Mouse (Mus musculus) midbrain, embryonic 14.5 days (tissue): ENCODE results near the gene Fam83g. TPM values are rescaled to one million over a fixed set of nuclear protein-coding genes. Genes with fewer than 3 reads are reported as not detected.
"Not testable (repeated sequence)": the region's sequence is repeated elsewhere in the genome, so short reads cannot be mapped to it uniquely, and the experiment has no call there.

ENCODE experiments used
- ATAC-seq: fragments of 200-750 bp; cut with Nextera tagmentation; 2 replicates; pipeline ENCODE4 v1.8.0; 2017; ENCODE audit warnings: moderate number of reproducible peaks, moderate library complexity; ENCODE audit not compliant: low FRiP score, low TSS enrichment
- DNase-seq: peaks from one replicate; pipeline ENCODE4 v3.0.0-alpha.2; 2015
- H3K27ac ChIP-seq: fragments of 300-500 bp; sonication (generic); replicated peaks from 2 replicates; pipeline ENCODE4 v1.5.1; 2014; ENCODE audit warnings: mild to moderate bottlenecking, low read depth, low read length, moderate library complexity
- H3K27me3 ChIP-seq: fragments of 300-500 bp; sonication (generic); 2 replicates; pipeline ENCODE4 v1.6.1; 2014; ENCODE audit warnings: low read length, control low read depth, mixed read lengths; ENCODE audit not compliant: control insufficient read depth, insufficient read depth
- H3K36me3 ChIP-seq: fragments of 300-500 bp; sonication (generic); 2 replicates; pipeline ENCODE4 v1.6.1; 2014; ENCODE audit warnings: low read length, control low read depth; ENCODE audit not compliant: control insufficient read depth, insufficient read depth
- H3K4me1 ChIP-seq: fragments of 300-500 bp; sonication (generic); 2 replicates; pipeline ENCODE4 v1.6.1; 2014; ENCODE audit warnings: mild to moderate bottlenecking, antibody characterized with exemption, low read length, control low read depth; ENCODE audit not compliant: control insufficient read depth, insufficient read depth
- H3K4me2 ChIP-seq: fragments of 300-500 bp; sonication (generic); 2 replicates; pipeline ENCODE4 v1.6.1; 2014; ENCODE audit warnings: mild to moderate bottlenecking, low read length, moderate library complexity
- H3K4me3 ChIP-seq: fragments of 300-500 bp; sonication (generic); replicated peaks from 2 replicates; pipeline ENCODE4 v1.5.1; 2014; ENCODE audit warnings: low read depth, low read length
- H3K9ac ChIP-seq: fragments of 300-500 bp; sonication (generic); replicated peaks from 2 replicates; pipeline ENCODE4 v1.6.1; 2014; ENCODE audit warnings: mild to moderate bottlenecking, low read length, moderate library complexity
- H3K9me3 ChIP-seq: fragments of 300-500 bp; sonication (generic); 2 replicates; pipeline ENCODE4 v1.6.1; 2016; ENCODE audit warnings: low read length, control low read depth, mixed read lengths; ENCODE audit not compliant: control insufficient read depth
- WGBS: fragments of 180-500 bp; shearing (Covaris S2); extraction: QIAGEN DNeasy Blood & Tissue Kit; methylation state at CpG from one replicate; pipeline ENCODE4 v1.1.7; 2014; 5-methylcytosine and 5-hydroxymethylcytosine counted together
- polyA plus RNA-seq: library from polyadenylated mRNA; unstranded; fragments of >200 nt; fragmentation: Nextera tagmentation; extraction: Ambion mirVana; gene quantifications from 2 replicates; pipeline ENCODE4 v1.2.1, GENCODE M21; 2014

Fam83g gene
- polyA plus RNA-seq: 0.11 and 0.16 TPM in 2 replicates

DNA sequence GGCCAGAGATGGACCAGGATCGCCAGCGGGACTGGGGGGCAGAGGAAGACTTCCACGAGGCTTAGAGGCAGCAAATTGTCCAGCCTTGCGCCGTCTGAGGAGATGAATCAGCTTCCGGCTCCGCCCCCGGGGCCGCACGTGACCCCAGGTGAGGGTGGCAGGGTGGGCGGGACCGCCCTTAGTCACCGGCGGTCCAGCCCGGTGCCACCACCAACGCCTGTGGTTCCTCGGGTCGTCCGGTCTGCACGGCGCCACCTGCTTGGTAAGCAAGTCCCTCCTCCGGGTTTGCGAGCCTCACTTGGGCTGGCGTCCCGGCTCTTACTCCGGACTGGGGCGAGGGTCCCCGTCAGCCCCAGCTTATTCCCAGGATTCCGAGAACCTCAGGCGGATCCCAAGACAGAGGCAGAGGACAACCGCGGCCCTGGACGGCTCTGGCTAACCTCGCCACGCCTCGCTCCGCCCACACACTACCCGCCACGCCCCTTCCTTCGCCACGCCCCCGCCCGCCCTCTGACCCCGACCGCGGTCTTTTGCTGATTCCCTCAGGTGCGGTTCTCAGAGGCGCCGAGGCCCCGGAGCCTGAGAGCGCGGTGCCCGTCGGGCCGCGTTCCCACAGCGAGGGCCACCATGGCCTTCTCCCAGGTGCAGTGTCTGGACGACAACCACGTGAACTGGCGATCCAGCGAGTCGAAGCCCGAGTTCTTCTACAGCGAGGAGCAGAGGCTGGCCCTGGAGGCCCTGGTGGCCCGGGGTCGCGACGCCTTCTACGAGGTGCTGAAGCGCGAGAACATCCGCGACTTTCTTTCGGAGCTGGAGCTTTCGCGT lies at the start of gene Fam83g:
Gene Fam83g (plus strand): TSS at position 185 of the 825 bp plus-strand sequence.
- Histone ChIP-seq H3K36me3 (no peaks in the 10 kb centered on the region), H3K4me1 (0 out of 2 replicates have a peak, but pooled peaks cover 7% of the 10 kb centered on the region), H3K4me3 (peak within 1 kb of the TSS; percentile 31), H3K9me3 (no peaks in the 10 kb centered on the region), H3K9ac (peak within 1 kb of the TSS; percentile 26; the same call in 1 of the 2 replicates), H3K4me2 (peak within 1 kb of the TSS; percentile 50), H3K27ac (no peak within 1 kb of the TSS), H3K27me3 (peaks cover 32% of the 10 kb centered on the region)
- ATAC-seq (no peak), DNase-seq (peak; percentile 18)
- 1% methylated on average over 76 of the region's 76 CpGs for WGBS

GRCm38 (mm10) chr11:61636309-61636708 lies 47.6 kb upstream of the Fam83g start:
- H3K4me3 ChIP-seq, H3K36me3 ChIP-seq, H3K4me1 ChIP-seq, H3K9me3 ChIP-seq, H3K27me3 ChIP-seq, ATAC-seq, DNase-seq, H3K9ac ChIP-seq, H3K27ac ChIP-seq, H3K4me2 ChIP-seq: not testable (repeated sequence)
- WGBS: 91% methylated on average over 3 of the region's 4 CpGs

GRCm38 (mm10) chr11:61637413-61637812 lies 46.5 kb upstream of the Fam83g start:
- 52% methylated on average over 1 of the region's 1 CpGs for WGBS

DNA sequence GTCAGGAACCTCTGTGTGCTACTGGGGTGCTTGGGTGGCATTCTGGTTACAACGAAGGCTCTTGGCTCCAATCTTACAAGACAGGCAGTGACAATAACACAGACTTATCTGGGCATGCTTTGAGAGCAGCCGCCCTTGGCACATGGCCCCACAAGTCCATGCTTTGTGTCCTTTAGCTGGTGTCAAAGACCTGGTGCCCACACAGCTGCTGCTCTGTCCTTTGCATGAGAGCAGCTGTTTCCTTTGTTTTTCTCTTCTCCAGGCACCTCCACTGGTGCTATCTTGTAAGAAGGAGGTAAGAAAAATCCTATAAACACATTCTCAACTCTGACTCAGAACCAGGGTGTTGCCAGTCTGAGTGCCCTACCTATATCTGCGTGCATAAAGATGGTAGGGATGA lies 46.0 kb upstream of the Fam83g start:
- ATAC-seq (no peak), DNase-seq (no peak)
- H3K9me3 ChIP-seq: no peaks in the 10 kb centered on the region
- H3K27ac ChIP-seq: no peak overlapping the region
- H3K27me3 ChIP-seq: no peaks in the 10 kb centered on the region
- no peaks in the 10 kb centered on the region for H3K36me3 ChIP-seq
- no peak overlapping the region for H3K9ac ChIP-seq
- 89% methylated on average over 3 of the region's 3 CpGs for WGBS
- H3K4me2 ChIP-seq: no peak overlapping the region
- H3K4me3 ChIP-seq: no peak overlapping the region
- H3K4me1 ChIP-seq: no peaks in the 10 kb centered on the region

More at GRCm38 (mm10) chr11:61637413-61637812, 46.5 kb upstream of the Fam83g start:
- DNase-seq (no peak), ATAC-seq (no peak)
- H3K27me3 ChIP-seq: no peaks in the 10 kb centered on the region
- no peaks in the 10 kb centered on the region for H3K36me3 ChIP-seq
- H3K4me1 ChIP-seq: no peaks in the 10 kb centered on the region
- H3K4me2 ChIP-seq: no peak overlapping the region
- no peak overlapping the region for H3K4me3 ChIP-seq
- no peak overlapping the region for H3K9ac ChIP-seq
- no peak overlapping the region for H3K27ac ChIP-seq
- no peaks in the 10 kb centered on the region for H3K9me3 ChIP-seq

- H3K27me3 ChIP-seq: no peaks in the 10 kb centered on the region
- H3K9ac ChIP-seq: no peak overlapping the region
- no peaks in the 10 kb centered on the region for H3K9me3 ChIP-seq
- H3K4me2 ChIP-seq: no peak overlapping the region
- H3K36me3 ChIP-seq: no peaks in the 10 kb centered on the region
- no peak for DNase-seq
- no peak for ATAC-seq
- H3K4me3 ChIP-seq: no peak overlapping the region
- H3K4me1 ChIP-seq: no peaks in the 10 kb centered on the region
- H3K27ac ChIP-seq: no peak overlapping the region
- WGBS: 83% methylated on average over 12 of the region's 12 CpGs
Measured at GRCm38 (mm10) chr11:61638764-61639536, 44.9 kb upstream of the Fam83g start.

DNA sequence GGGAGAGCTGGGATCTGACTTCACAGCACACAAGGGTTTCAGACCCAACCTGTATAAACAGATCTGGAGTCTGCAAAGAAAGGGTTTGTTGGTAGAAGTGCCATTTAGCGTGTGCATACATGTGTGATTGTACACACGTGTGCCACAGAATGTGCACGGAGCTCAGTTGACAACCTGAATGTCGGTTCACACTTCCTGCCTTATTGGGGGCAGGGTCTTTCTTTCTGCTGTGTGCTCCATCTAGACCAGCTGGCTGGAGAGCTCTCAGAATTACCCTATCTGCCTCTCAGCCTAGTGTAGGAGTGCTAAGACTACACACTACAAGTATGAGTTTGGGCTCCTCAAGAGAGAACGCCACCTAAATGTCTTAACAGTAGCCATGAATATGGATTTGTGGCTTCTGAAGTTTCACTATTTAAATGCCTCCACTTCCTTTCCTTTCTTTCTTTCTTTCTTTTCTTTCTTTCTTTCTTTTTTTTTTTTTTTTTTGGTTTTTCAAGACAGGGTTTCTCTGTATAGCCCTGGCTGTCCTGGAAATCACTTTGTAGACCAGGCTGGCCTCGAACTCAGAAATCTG lies 44.2 kb upstream of the Fam83g start:
- H3K9me3 ChIP-seq: no peaks in the 10 kb centered on the region

GRCm38 (mm10) chr11:61640585-61640984 lies 43.3 kb upstream of the Fam83g start:
- not testable (repeated sequence) for H3K27ac ChIP-seq, ATAC-seq, H3K4me1 ChIP-seq, H3K36me3 ChIP-seq, H3K4me2 ChIP-seq, DNase-seq, H3K9me3 ChIP-seq, H3K4me3 ChIP-seq, H3K9ac ChIP-seq, H3K27me3 ChIP-seq
- WGBS: 85% methylated on average over 9 of the region's 9 CpGs

More for the DNA sequence above, 44.2 kb upstream of the Fam83g start:
- H3K27me3 ChIP-seq: no peaks in the 10 kb centered on the region
- H3K9ac ChIP-seq: no peak overlapping the region
- no peaks in the 10 kb centered on the region for H3K4me1 ChIP-seq
- H3K27ac ChIP-seq: no peak overlapping the region
- no peak overlapping the region for H3K4me3 ChIP-seq
- DNase-seq: no peak
- no peaks in the 10 kb centered on the region for H3K36me3 ChIP-seq
- 94% methylated on average over 6 of the region's 6 CpGs for WGBS
- ATAC-seq: no peak
- H3K4me2 ChIP-seq: no peak overlapping the region

DNA sequence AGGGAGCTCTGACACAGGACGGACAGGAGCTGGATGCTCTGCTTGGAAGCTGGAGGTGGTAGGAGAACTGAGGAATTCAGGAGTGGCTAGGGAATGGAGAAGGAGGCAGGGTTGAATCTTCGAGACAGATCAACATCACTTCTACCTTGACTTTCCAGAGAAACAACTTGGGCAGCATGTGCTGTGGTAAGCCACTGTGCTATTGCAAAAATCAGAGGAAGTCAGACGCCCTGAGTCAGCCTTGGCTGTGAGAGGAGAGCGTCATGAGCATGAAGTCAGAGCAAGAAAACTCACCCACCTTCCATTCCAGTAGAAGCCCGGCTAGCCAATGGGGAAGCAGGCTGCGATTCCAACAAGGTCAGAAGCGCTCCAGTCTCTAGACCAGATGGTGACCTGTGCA lies 41.8 kb upstream of the Fam83g start:
- H3K9ac ChIP-seq: no peak overlapping the region
- no peak for ATAC-seq
- H3K27ac ChIP-seq: no peak overlapping the region
- DNase-seq: no peak
- no peak overlapping the region for H3K4me3 ChIP-seq
- no peak overlapping the region for H3K4me2 ChIP-seq
- H3K27me3 ChIP-seq: no peaks in the 10 kb centered on the region
- no peaks in the 10 kb centered on the region for H3K9me3 ChIP-seq
- no peaks in the 10 kb centered on the region for H3K4me1 ChIP-seq
- H3K36me3 ChIP-seq: no peaks in the 10 kb centered on the region
- 89% methylated on average over 7 of the region's 7 CpGs for WGBS
